Mouse (Mus musculus) lung, embryonic 16.5 days (tissue): ENCODE results near the gene Morc3. TPM values are rescaled to one million over a fixed set of nuclear protein-coding genes. Genes with fewer than 3 reads are reported as not detected.
"Not testable (repeated sequence)": the region's sequence is repeated elsewhere in the genome, so short reads cannot be mapped to it uniquely, and the experiment has no call there.

Source experiments
- ATAC-seq: fragments of 200-750 bp; cut with Nextera tagmentation; 2 replicates; pipeline ENCODE4 v1.8.0; 2017; ENCODE audit warnings: low read depth, mild to moderate bottlenecking, moderate library complexity
- H3K27ac ChIP-seq: fragments of 300-500 bp; sonication (generic); 2 replicates; pipeline ENCODE4 v1.5.1; 2014; ENCODE audit warnings: mild to moderate bottlenecking, control low read depth, low read length
- H3K27me3 ChIP-seq: fragments of 300-500 bp; sonication (generic); 2 replicates; pipeline ENCODE4 v1.6.1; 2014; ENCODE audit warnings: low read depth, low read length, mixed read lengths; ENCODE audit not compliant: control insufficient read depth, insufficient read depth
- H3K36me3 ChIP-seq: fragments of 300-500 bp; sonication (generic); 2 replicates; pipeline ENCODE4 v1.6.1; 2014; ENCODE audit warnings: low read length; ENCODE audit not compliant: control insufficient read depth, insufficient read depth
- H3K4me1 ChIP-seq: fragments of 300-500 bp; sonication (generic); replicated peaks from 2 replicates; pipeline ENCODE4 v1.6.1; 2014; ENCODE audit warnings: low read length, mixed read lengths; ENCODE audit not compliant: control insufficient read depth, insufficient read depth
- H3K4me2 ChIP-seq: fragments of 300-500 bp; sonication (generic); 2 replicates; pipeline ENCODE4 v1.6.1; 2014; ENCODE audit warnings: low read depth, low read length, control low read depth
- H3K4me3 ChIP-seq: fragments of 300-500 bp; sonication (generic); 2 replicates; pipeline ENCODE4 v1.5.1; 2014; ENCODE audit warnings: mild to moderate bottlenecking, low read length, control low read depth
- H3K9ac ChIP-seq: fragments of 300-500 bp; sonication (generic); 2 replicates; pipeline ENCODE4 v1.6.1; 2014; ENCODE audit warnings: low read length, control low read depth
- H3K9me3 ChIP-seq: fragments of 300-500 bp; sonication (generic); 2 replicates; pipeline ENCODE4 v1.6.1; 2016; ENCODE audit warnings: low read length; ENCODE audit not compliant: control insufficient read depth
- WGBS: fragments of 180-500 bp; shearing (Covaris S2); extraction: QIAGEN DNeasy Blood & Tissue Kit; methylation state at CpG from one replicate; pipeline ENCODE4 v1.1.7; 2014; 5-methylcytosine and 5-hydroxymethylcytosine counted together
- polyA plus RNA-seq: library from polyadenylated mRNA; unstranded; fragments of >200 nt; fragmentation: Nextera tagmentation; extraction: Ambion mirVana; gene quantifications from 2 replicates; pipeline ENCODE4 v1.2.1, GENCODE M21; 2015

The Morc3 gene
- polyA plus RNA-seq, 1 experiment from 2014 or later: 34.8 TPM

DNA sequence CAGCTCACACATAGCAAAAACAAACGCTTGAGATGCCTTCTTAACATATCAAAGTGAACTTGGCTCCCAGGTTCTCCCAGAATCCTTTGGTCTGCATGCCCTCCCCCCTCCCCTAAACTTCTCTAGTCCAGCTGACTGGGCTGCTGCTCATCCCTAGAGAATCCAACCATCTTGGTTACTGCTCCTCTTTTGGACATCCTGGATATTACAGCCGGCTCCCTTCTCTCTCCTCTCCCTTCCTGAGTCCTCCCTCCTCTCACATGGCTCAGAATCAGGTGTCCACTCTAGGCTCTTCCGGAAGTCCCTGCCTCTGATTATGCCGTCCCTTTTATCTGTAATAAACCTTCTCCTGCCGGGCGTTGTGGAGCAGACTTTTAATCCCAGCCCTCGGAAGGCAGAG is 15.1 kb upstream of the Morc3 start:
- H3K4me3 ChIP-seq: no peak overlapping the region
- peak; percentile 48; the same call in 1 of the 2 replicates for ATAC-seq
- H3K36me3 ChIP-seq: peaks cover 7% of the 10 kb centered on the region; the same call in 1 of the 2 replicates
- H3K9me3 ChIP-seq: peaks cover 3% of the 10 kb centered on the region
- H3K4me1 ChIP-seq: peaks cover 13% of the 10 kb centered on the region
- H3K9ac ChIP-seq: no peak overlapping the region
- H3K27me3 ChIP-seq: no peaks in the 10 kb centered on the region
- no peak overlapping the region; the same call in 1 of the 2 replicates for H3K4me2 ChIP-seq
- 66% methylated on average over 7 of the region's 7 CpGs for WGBS
- H3K27ac ChIP-seq: peak overlapping the region; percentile 95

- WGBS: 86% methylated on average over 5 of the region's 5 CpGs
These were observed 14.6 kb upstream of the Morc3 start for GRCm38 (mm10) chr16:93817371-93817770.

GRCm38 (mm10) chr16:93818691-93819324 is 13.1 kb upstream of the Morc3 start:
- H3K9me3 ChIP-seq: peaks cover 7% of the 10 kb centered on the region; the same call in 1 of the 2 replicates
- H3K4me1 ChIP-seq: peaks cover 13% of the 10 kb centered on the region
- no peak for ATAC-seq
- H3K27ac ChIP-seq: no peak overlapping the region
- peak overlapping the region; percentile 24; the same call in 1 of the 2 replicates for H3K9ac ChIP-seq
- H3K27me3 ChIP-seq: no peaks in the 10 kb centered on the region
- 33% methylated on average over 12 of the region's 12 CpGs for WGBS
- no peak overlapping the region for H3K4me3 ChIP-seq
- no peak overlapping the region for H3K4me2 ChIP-seq
- H3K36me3 ChIP-seq: peaks cover 2% of the 10 kb centered on the region; the same call in 1 of the 2 replicates

More at GRCm38 (mm10) chr16:93817371-93817770, 14.6 kb upstream of the Morc3 start:
- no peak for ATAC-seq
- Histone ChIP-seq H3K27me3 (no peaks in the 10 kb centered on the region), H3K27ac (no peak overlapping the region), H3K4me1 (peaks cover 13% of the 10 kb centered on the region), H3K4me2 (no peak overlapping the region), H3K9me3 (peaks cover under 1% of the 10 kb centered on the region), H3K9ac (no peak overlapping the region), H3K4me3 (no peak overlapping the region), H3K36me3 (peaks cover 4% of the 10 kb centered on the region; the same call in 1 of the 2 replicates)

GRCm38 (mm10) chr16:93819325-93819696 is 12.6 kb upstream of the Morc3 start:
- no peak for ATAC-seq
- H3K27me3 ChIP-seq: no peaks in the 10 kb centered on the region

GRCm38 (mm10) chr16:93820040-93820439 is 11.9 kb upstream of the Morc3 start:
- no peak overlapping the region for H3K4me2 ChIP-seq
- H3K27ac ChIP-seq: no peak overlapping the region
- no peak overlapping the region for H3K4me3 ChIP-seq
- peaks cover 13% of the 10 kb centered on the region for H3K4me1 ChIP-seq
- 73% methylated on average over 1 of the region's 1 CpGs for WGBS
- no peak overlapping the region for H3K9ac ChIP-seq
- ATAC-seq: no peak
- H3K27me3 ChIP-seq: no peaks in the 10 kb centered on the region
- peaks cover 12% of the 10 kb centered on the region; the same call in 1 of the 2 replicates for H3K9me3 ChIP-seq
- peaks cover 2% of the 10 kb centered on the region; the same call in 1 of the 2 replicates for H3K36me3 ChIP-seq

More at GRCm38 (mm10) chr16:93819325-93819696, 12.6 kb upstream of the Morc3 start:
- Histone ChIP-seq H3K27ac (no peak overlapping the region), H3K4me1 (peaks cover 13% of the 10 kb centered on the region), H3K36me3 (peaks cover 2% of the 10 kb centered on the region; the same call in 1 of the 2 replicates), H3K4me3 (no peak overlapping the region), H3K4me2 (no peak overlapping the region), H3K9me3 (peaks cover 10% of the 10 kb centered on the region; the same call in 1 of the 2 replicates), H3K9ac (no peak overlapping the region)
- WGBS: 61% methylated on average over 4 of the region's 4 CpGs

DNA sequence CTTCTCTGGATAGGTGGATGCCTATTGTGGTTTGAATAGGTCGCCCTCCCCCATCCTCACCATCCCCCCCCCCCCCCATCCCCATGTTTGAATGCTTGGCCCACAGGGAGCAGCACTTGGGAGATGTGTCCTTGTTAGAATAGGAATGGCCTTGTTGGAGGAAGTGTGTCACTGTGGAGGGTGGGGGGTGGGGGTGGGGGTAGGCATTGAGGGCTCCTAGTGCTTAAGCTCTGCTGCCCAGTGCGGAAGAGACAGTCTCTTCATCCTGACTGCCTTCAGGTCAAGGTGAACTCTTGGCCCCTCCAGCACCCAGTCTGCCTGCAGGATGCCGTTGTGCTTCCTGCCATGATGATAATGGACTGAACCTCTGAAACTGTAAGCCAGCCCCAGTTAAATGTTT is 10.2 kb upstream of the Morc3 start:
- ATAC-seq: no peak
- WGBS: 80% methylated on average over 3 of the region's 3 CpGs

DNA sequence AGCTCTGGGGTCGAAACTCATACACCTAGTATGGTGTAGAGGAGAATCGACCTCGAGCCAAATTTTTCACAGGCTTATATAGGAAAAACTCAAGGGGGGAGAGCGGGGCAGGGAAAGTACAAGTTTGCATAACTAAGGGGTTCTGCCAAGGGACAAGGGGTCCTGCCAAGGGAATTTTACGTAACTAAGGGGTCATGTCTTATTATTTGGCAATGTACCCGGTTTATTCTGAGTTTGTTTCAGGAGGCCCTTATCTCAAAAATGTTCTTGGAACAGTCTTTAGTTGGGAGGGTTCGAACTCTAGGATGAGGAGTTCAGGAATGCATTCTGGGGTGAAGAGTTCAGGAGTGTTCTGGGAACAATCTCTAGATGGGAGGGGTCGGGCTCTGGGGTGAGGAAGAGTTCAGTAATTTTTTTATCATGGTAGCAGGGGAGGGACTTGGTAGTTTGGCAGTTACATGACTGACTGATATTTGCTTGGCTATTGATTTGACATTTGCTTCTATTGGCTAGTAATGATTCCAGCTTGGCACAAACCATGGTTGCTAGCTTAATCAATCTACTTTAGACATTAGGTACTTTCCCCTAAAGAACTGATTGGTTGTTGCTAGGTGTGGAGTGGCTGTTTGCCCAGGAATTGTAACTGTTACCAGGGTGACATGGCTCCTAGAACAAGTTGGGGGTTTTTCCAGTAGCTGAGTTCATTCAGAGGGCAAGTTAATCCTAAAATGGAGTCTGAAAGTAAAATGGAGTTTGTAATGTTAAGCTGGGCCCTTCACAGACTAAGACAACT is 9.3 kb upstream of the Morc3 start:
- H3K27ac ChIP-seq, ATAC-seq, H3K4me1 ChIP-seq, H3K9ac ChIP-seq, H3K4me2 ChIP-seq, H3K4me3 ChIP-seq, H3K36me3 ChIP-seq, H3K27me3 ChIP-seq: not testable (repeated sequence)
- WGBS: 45% methylated on average over 4 of the region's 8 CpGs
- peaks cover 12% of the 10 kb centered on the region; the same call in 1 of the 2 replicates for H3K9me3 ChIP-seq

More for the DNA sequence above, 10.2 kb upstream of the Morc3 start:
- Histone ChIP-seq H3K27ac (no peak overlapping the region), H3K4me2 (no peak overlapping the region), H3K4me1 (peaks cover 5% of the 10 kb centered on the region), H3K4me3 (no peak overlapping the region), H3K9me3 (peaks cover 12% of the 10 kb centered on the region; the same call in 1 of the 2 replicates), H3K27me3 (no peaks in the 10 kb centered on the region), H3K9ac (no peak overlapping the region), H3K36me3 (peaks cover 2% of the 10 kb centered on the region; the same call in 1 of the 2 replicates)

GRCm38 (mm10) chr16:93824799-93825198 is 7.1 kb upstream of the Morc3 start:
- no peak for ATAC-seq

DNA sequence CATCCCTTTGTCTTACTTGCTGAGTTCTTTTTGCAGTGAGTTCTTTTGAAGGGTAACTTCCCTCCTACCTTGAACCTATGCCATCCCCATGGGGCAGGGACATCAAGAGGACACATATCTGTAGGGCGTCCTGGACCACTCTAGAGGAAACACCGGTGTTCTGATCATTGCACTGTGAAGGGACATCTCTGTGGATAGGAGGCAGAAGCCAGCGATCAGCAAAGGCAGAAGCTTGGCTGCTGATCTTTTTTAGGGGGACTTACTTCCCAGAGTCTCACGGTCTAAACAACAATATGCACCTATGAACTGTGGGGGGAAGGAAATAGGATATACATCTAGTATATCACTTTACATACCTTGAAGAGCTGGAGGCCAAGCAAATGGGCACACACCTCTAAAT is 6.5 kb upstream of the Morc3 start:
- no peak overlapping the region for H3K9ac ChIP-seq
- H3K36me3 ChIP-seq: peaks cover 2% of the 10 kb centered on the region; the same call in 1 of the 2 replicates
- H3K4me2 ChIP-seq: no peak overlapping the region
- no peak for ATAC-seq
- H3K27me3 ChIP-seq: no peaks in the 10 kb centered on the region
- H3K9me3 ChIP-seq: peaks cover 12% of the 10 kb centered on the region; the same call in 1 of the 2 replicates
- no peaks in the 10 kb centered on the region for H3K4me1 ChIP-seq
- WGBS: 82% methylated on average over 4 of the region's 4 CpGs
- no peak overlapping the region for H3K4me3 ChIP-seq
- no peak overlapping the region for H3K27ac ChIP-seq

More at GRCm38 (mm10) chr16:93824799-93825198, 7.1 kb upstream of the Morc3 start:
- H3K9ac ChIP-seq: no peak overlapping the region
- no peak overlapping the region for H3K27ac ChIP-seq
- peaks cover 12% of the 10 kb centered on the region; the same call in 1 of the 2 replicates for H3K9me3 ChIP-seq
- peaks cover 2% of the 10 kb centered on the region; the same call in 1 of the 2 replicates for H3K36me3 ChIP-seq
- no peaks in the 10 kb centered on the region for H3K4me1 ChIP-seq
- WGBS: 80% methylated on average over 4 of the region's 4 CpGs
- H3K27me3 ChIP-seq: no peaks in the 10 kb centered on the region
- H3K4me2 ChIP-seq: no peak overlapping the region
- H3K4me3 ChIP-seq: no peak overlapping the region
